Mouse (Mus musculus) intestine, embryonic 15.5 days (tissue): ENCODE measurements at regions not wholly inside any gene's neighbourhood (a gene's known extent, or its start where the extent isn't known, plus 50 kb on each side); places are given as distances from the start of the nearest gene placed in this dataset.
"Not testable (repeated sequence)": the region's sequence is repeated elsewhere in the genome, so short reads cannot be mapped to it uniquely, and the experiment has no call there.

Experiments used
- ATAC-seq: fragments of 200-750 bp; cut with Nextera tagmentation; 2 replicates; pipeline ENCODE4 v1.8.0; 2017; ENCODE audit warnings: moderate TSS enrichment, moderate library complexity
- H3K27ac ChIP-seq: fragments of 300-500 bp; sonication (generic); 2 replicates; pipeline ENCODE4 v1.5.1; 2015; ENCODE audit warnings: mild to moderate bottlenecking, inconsistent platforms
- H3K27me3 ChIP-seq: fragments of 300-500 bp; sonication (generic); replicated peaks from 2 replicates; pipeline ENCODE4 v1.6.1; 2015; ENCODE audit warnings: inconsistent platforms
- H3K36me3 ChIP-seq: fragments of 300-500 bp; sonication (generic); 2 replicates; pipeline ENCODE4 v1.6.1; 2015; ENCODE audit warnings: inconsistent platforms
- H3K4me1 ChIP-seq: fragments of 300-500 bp; sonication (generic); replicated peaks from 2 replicates; pipeline ENCODE4 v1.6.1; 2015; ENCODE audit warnings: inconsistent platforms
- H3K4me2 ChIP-seq: fragments of 300-500 bp; sonication (generic); replicated peaks from 2 replicates; pipeline ENCODE4 v1.6.1; 2015; ENCODE audit warnings: mild to moderate bottlenecking, inconsistent platforms
- H3K4me3 ChIP-seq: fragments of 300-500 bp; sonication (generic); replicated peaks from 2 replicates; pipeline ENCODE4 v1.5.1; 2015; ENCODE audit warnings: inconsistent platforms
- H3K9ac ChIP-seq: fragments of 300-500 bp; sonication (generic); 2 replicates; pipeline ENCODE4 v1.6.1; 2015; ENCODE audit warnings: inconsistent platforms
- H3K9me3 ChIP-seq: fragments of 300-500 bp; sonication (generic); 2 replicates; pipeline ENCODE4 v1.6.1; 2016; ENCODE audit warnings: inconsistent platforms
- WGBS: fragments of 180-500 bp; shearing (Covaris S2); methylation state at CpG from one replicate; pipeline ENCODE4 v1.1.7; 2015; 5-methylcytosine and 5-hydroxymethylcytosine counted together

GRCm38 (mm10) chr16:56323828-56324227 lies 119.7 kb downstream of the Impg2 start:
- WGBS = 87% methylated on average over 3 of the region's 3 CpGs
- ATAC-seq, H3K36me3 ChIP-seq, H3K9me3 ChIP-seq, H3K4me3 ChIP-seq, H3K4me1 ChIP-seq, H3K27ac ChIP-seq, H3K4me2 ChIP-seq, H3K9ac ChIP-seq, H3K27me3 ChIP-seq: not testable (repeated sequence)

GRCm38 (mm10) chr16:56349415-56349814 lies 128.3 kb upstream of the Abi3bp start:
- H3K9ac ChIP-seq = no peak overlapping the region
- H3K9me3 ChIP-seq = no peaks in the 10 kb centered on the region
- no peak overlapping the region for H3K4me2 ChIP-seq
- no peaks in the 10 kb centered on the region for H3K27me3 ChIP-seq
- no peaks in the 10 kb centered on the region for H3K4me1 ChIP-seq
- H3K4me3 ChIP-seq = no peak overlapping the region
- H3K27ac ChIP-seq = no peak overlapping the region
- no peaks in the 10 kb centered on the region for H3K36me3 ChIP-seq
- no peak for ATAC-seq

- no peak overlapping the region for H3K4me3 ChIP-seq
- 39% methylated on average over 3 of the region's 3 CpGs for WGBS
- no peaks in the 10 kb centered on the region for H3K9me3 ChIP-seq
- H3K36me3 ChIP-seq = no peaks in the 10 kb centered on the region
- H3K4me2 ChIP-seq = no peak overlapping the region
- H3K27ac ChIP-seq = no peak overlapping the region
- no peaks in the 10 kb centered on the region for H3K27me3 ChIP-seq
- H3K4me1 ChIP-seq = no peaks in the 10 kb centered on the region
- no peak overlapping the region for H3K9ac ChIP-seq
- ATAC-seq = peak; percentile 51; the same call in 1 of the 2 replicates
Observed at GRCm38 (mm10) chr16:56352888-56353287, 124.8 kb upstream of the Abi3bp start.

GRCm38 (mm10) chr16:56359101-56359500 lies 118.6 kb upstream of the Abi3bp start:
- no peak overlapping the region for H3K4me2 ChIP-seq
- H3K4me3 ChIP-seq = no peak overlapping the region
- H3K4me1 ChIP-seq = no peaks in the 10 kb centered on the region
- WGBS = 83% methylated on average over 2 of the region's 2 CpGs
- no peaks in the 10 kb centered on the region for H3K27me3 ChIP-seq
- H3K9ac ChIP-seq = no peak overlapping the region
- H3K36me3 ChIP-seq = no peaks in the 10 kb centered on the region
- no peaks in the 10 kb centered on the region for H3K9me3 ChIP-seq
- H3K27ac ChIP-seq = no peak overlapping the region
- ATAC-seq = no peak

- H3K9me3 ChIP-seq = no peaks in the 10 kb centered on the region
- no peaks in the 10 kb centered on the region for H3K27me3 ChIP-seq
- no peak overlapping the region for H3K27ac ChIP-seq
- no peaks in the 10 kb centered on the region for H3K4me1 ChIP-seq
- H3K36me3 ChIP-seq = no peaks in the 10 kb centered on the region
- H3K9ac ChIP-seq = no peak overlapping the region
- WGBS = 16% methylated on average over 1 of the region's 1 CpGs
- ATAC-seq = no peak
- no peak overlapping the region for H3K4me3 ChIP-seq
- no peak overlapping the region for H3K4me2 ChIP-seq
Observed at GRCm38 (mm10) chr16:56360992-56361391, 116.7 kb upstream of the Abi3bp start.

GRCm38 (mm10) chr16:56378356-56378755 lies 99.3 kb upstream of the Abi3bp start:
- Histone ChIP-seq H3K4me1 (no peaks in the 10 kb centered on the region), H3K9ac (no peak overlapping the region), H3K36me3 (no peaks in the 10 kb centered on the region), H3K9me3 (no peaks in the 10 kb centered on the region), H3K27ac (no peak overlapping the region), H3K27me3 (no peaks in the 10 kb centered on the region), H3K4me3 (no peak overlapping the region), H3K4me2 (no peak overlapping the region)
- WGBS = 76% methylated on average over 2 of the region's 2 CpGs
- ATAC-seq = no peak

GRCm38 (mm10) chr16:56380680-56381079 lies 97.0 kb upstream of the Abi3bp start:
- Histone ChIP-seq H3K4me2 (no peak overlapping the region), H3K4me1 (no peaks in the 10 kb centered on the region), H3K4me3 (no peak overlapping the region), H3K36me3 (no peaks in the 10 kb centered on the region), H3K27me3 (no peaks in the 10 kb centered on the region), H3K9ac (no peak overlapping the region), H3K9me3 (no peaks in the 10 kb centered on the region), H3K27ac (no peak overlapping the region)
- no peak for ATAC-seq
- WGBS = 65% methylated on average over 4 of the region's 4 CpGs

GRCm38 (mm10) chr16:56386539-56386938 lies 91.1 kb upstream of the Abi3bp start:
- 72% methylated on average over 4 of the region's 4 CpGs for WGBS

GRCm38 (mm10) chr16:56392843-56393242 lies 84.8 kb upstream of the Abi3bp start:
- 69% methylated on average over 3 of the region's 3 CpGs for WGBS
- H3K9me3 ChIP-seq = no peaks in the 10 kb centered on the region
- H3K9ac ChIP-seq = no peak overlapping the region
- H3K36me3 ChIP-seq = no peaks in the 10 kb centered on the region
- H3K27me3 ChIP-seq = no peaks in the 10 kb centered on the region
- H3K27ac ChIP-seq = no peak overlapping the region
- no peak for ATAC-seq
- no peaks in the 10 kb centered on the region for H3K4me1 ChIP-seq
- H3K4me3 ChIP-seq = no peak overlapping the region
- no peak overlapping the region for H3K4me2 ChIP-seq

More at GRCm38 (mm10) chr16:56386539-56386938, 91.1 kb upstream of the Abi3bp start:
- Histone ChIP-seq H3K4me3 (no peak overlapping the region), H3K4me1 (no peaks in the 10 kb centered on the region), H3K36me3 (no peaks in the 10 kb centered on the region), H3K9ac (no peak overlapping the region), H3K9me3 (no peaks in the 10 kb centered on the region), H3K4me2 (no peak overlapping the region), H3K27me3 (no peaks in the 10 kb centered on the region), H3K27ac (no peak overlapping the region)
- ATAC-seq = no peak

- WGBS = 18% methylated on average over 4 of the region's 4 CpGs
- H3K27me3 ChIP-seq = no peaks in the 10 kb centered on the region
- ATAC-seq = peak; percentile 67
- no peaks in the 10 kb centered on the region for H3K9me3 ChIP-seq
- H3K36me3 ChIP-seq = no peaks in the 10 kb centered on the region
- H3K4me1 ChIP-seq = no peaks in the 10 kb centered on the region
- no peak overlapping the region for H3K9ac ChIP-seq
- H3K4me2 ChIP-seq = no peak overlapping the region
- no peak overlapping the region for H3K4me3 ChIP-seq
- H3K27ac ChIP-seq = no peak overlapping the region
Observed at GRCm38 (mm10) chr16:56396586-56396985, 81.1 kb upstream of the Abi3bp start.

GRCm38 (mm10) chr16:56399541-56399940 lies 78.1 kb upstream of the Abi3bp start:
- Histone ChIP-seq H3K9ac (no peak overlapping the region), H3K4me3 (no peak overlapping the region), H3K4me1 (no peaks in the 10 kb centered on the region), H3K9me3 (no peaks in the 10 kb centered on the region), H3K27me3 (no peaks in the 10 kb centered on the region), H3K36me3 (no peaks in the 10 kb centered on the region), H3K4me2 (no peak overlapping the region), H3K27ac (no peak overlapping the region)
- WGBS = 85% methylated on average over 4 of the region's 4 CpGs
- ATAC-seq = no peak

GRCm38 (mm10) chr16:56423761-56424160 lies 53.9 kb upstream of the Abi3bp start:
- H3K36me3 ChIP-seq = no peaks in the 10 kb centered on the region
- no peak for ATAC-seq
- 50% methylated on average over 3 of the region's 3 CpGs for WGBS

More at GRCm38 (mm10) chr16:56423761-56424160, 53.9 kb upstream of the Abi3bp start:
- Histone ChIP-seq H3K27ac (no peak overlapping the region), H3K4me2 (no peak overlapping the region), H3K9ac (no peak overlapping the region), H3K9me3 (no peaks in the 10 kb centered on the region), H3K27me3 (no peaks in the 10 kb centered on the region), H3K4me1 (no peaks in the 10 kb centered on the region), H3K4me3 (no peak overlapping the region)
